Mouse (Mus musculus) neutrophil, adult 5-6 weeks (primary cell): ENCODE data around the gene Mapk13. TPM values are rescaled to one million over a fixed set of nuclear protein-coding genes. Genes with fewer than 3 reads are reported as not detected.
"Not testable (repeated sequence)": the region's sequence is repeated elsewhere in the genome, so short reads cannot be mapped to it uniquely, and the experiment has no call there.

Experiments used
- ATAC-seq: fragments of 151-379, 151-347 bp; 2 replicates; pipeline ENCODE4 v1.8.0; 2017; ENCODE audit warnings: mild to moderate bottlenecking, moderate TSS enrichment; ENCODE audit not compliant: insufficient number of reproducible peaks, poor library complexity, low FRiP score, severe bottlenecking; ENCODE audit errors: extremely low read depth
- total RNA-seq: library from RNA; stranded (forward); fragments of 200-1000 nt; gene quantifications from 2 replicates; pipeline ENCODE4 v1.2.3, GENCODE M21; 2017

Gene Mapk13
- total RNA-seq, 1 experiment from 2014 or later: 21.1 TPM

- ATAC-seq: no peak
Measured at GRCm38 (mm10) chr17:28804973-28805372, 35.9 kb downstream of the Mapk13 start.

GRCm38 (mm10) chr17:28806770-28807169 is 37.7 kb downstream of the Mapk13 start:
- ATAC-seq: no peak

GRCm38 (mm10) chr17:28808714-28809113 is 39.6 kb downstream of the Mapk13 start:
- no peak for ATAC-seq

- ATAC-seq: no peak
Measured at GRCm38 (mm10) chr17:28809175-28809831, 40.2 kb downstream of the Mapk13 start.

- no peak for ATAC-seq
Measured at GRCm38 (mm10) chr17:28812345-28812744, 43.2 kb downstream of the Mapk13 start.

GRCm38 (mm10) chr17:28814529-28815097 is 45.5 kb downstream of the Mapk13 start:
- ATAC-seq: no peak

GRCm38 (mm10) chr17:28815384-28816004 is 46.4 kb downstream of the Mapk13 start:
- no peak for ATAC-seq

GRCm38 (mm10) chr17:28816326-28816725 is 47.2 kb downstream of the Mapk13 start:
- not testable (repeated sequence) for ATAC-seq

- no peak for ATAC-seq
Measured at GRCm38 (mm10) chr17:28816875-28817811, 48.0 kb downstream of the Mapk13 start.

GRCm38 (mm10) chr17:28820189-28820588 is 51.1 kb downstream of the Mapk13 start:
- ATAC-seq: no peak

- ATAC-seq: no peak
Measured at GRCm38 (mm10) chr17:28823004-28823745, 54.1 kb downstream of the Mapk13 start.

GRCm38 (mm10) chr17:28823749-28824148 is 54.7 kb downstream of the Mapk13 start:
- ATAC-seq: no peak

- ATAC-seq: no peak
Measured at GRCm38 (mm10) chr17:28824896-28825295, 55.8 kb downstream of the Mapk13 start.

- no peak for ATAC-seq
Measured at GRCm38 (mm10) chr17:28825359-28826041, 56.4 kb downstream of the Mapk13 start.

- ATAC-seq: no peak
Measured at GRCm38 (mm10) chr17:28827665-28828231, 58.7 kb downstream of the Mapk13 start.

- no peak for ATAC-seq
Measured at GRCm38 (mm10) chr17:28829120-28829519, 60.0 kb downstream of the Mapk13 start.
